Mouse (Mus musculus) forebrain, embryonic 15.5 days (tissue): ENCODE results near the gene Frmd4b. TPM values are rescaled to one million over a fixed set of nuclear protein-coding genes. Genes with fewer than 3 reads are reported as not detected.

Experiments used
- ATAC-seq: fragments of 200-750 bp; cut with Nextera tagmentation; replicated peaks from 2 replicates; pipeline ENCODE4 v1.8.0; 2017; ENCODE audit warnings: mild to moderate bottlenecking, moderate TSS enrichment, moderate library complexity
- H3K27ac ChIP-seq: fragments of 300-500 bp; sonication (generic); replicated peaks from 2 replicates; pipeline ENCODE4 v1.5.1; 2015; ENCODE audit warnings: mild to moderate bottlenecking, inconsistent platforms
- H3K27me3 ChIP-seq: fragments of 300-500 bp; sonication (generic); 2 replicates; pipeline ENCODE4 v1.6.1; 2015; ENCODE audit warnings: inconsistent platforms
- H3K36me3 ChIP-seq: fragments of 300-500 bp; sonication (generic); 2 replicates; pipeline ENCODE4 v1.6.1; 2015; ENCODE audit warnings: mild to moderate bottlenecking, inconsistent platforms
- H3K4me1 ChIP-seq: fragments of 300-500 bp; sonication (generic); 2 replicates; pipeline ENCODE4 v1.6.1; 2015; ENCODE audit warnings: inconsistent platforms
- H3K4me2 ChIP-seq: fragments of 300-500 bp; sonication (generic); replicated peaks from 2 replicates; pipeline ENCODE4 v1.6.1; 2015; ENCODE audit warnings: mild to moderate bottlenecking, inconsistent platforms
- H3K4me3 ChIP-seq: fragments of 300-500 bp; sonication (generic); 2 replicates; pipeline ENCODE4 v1.5.1; 2015; ENCODE audit warnings: mild to moderate bottlenecking, inconsistent platforms
- H3K9ac ChIP-seq: fragments of 300-500 bp; sonication (generic); replicated peaks from 2 replicates; pipeline ENCODE4 v1.6.1; 2015; ENCODE audit warnings: mild to moderate bottlenecking, inconsistent platforms
- H3K9me3 ChIP-seq: fragments of 300-500 bp; sonication (generic); 2 replicates; pipeline ENCODE4 v1.6.1; 2016; ENCODE audit warnings: inconsistent platforms
- WGBS: fragments of 180-500 bp; shearing (Covaris S2); methylation state at CpG from one replicate; pipeline ENCODE4 v1.1.7; 2015; ENCODE audit warnings: mixed read lengths; 5-methylcytosine and 5-hydroxymethylcytosine counted together
- polyA plus RNA-seq: library from polyadenylated mRNA; unstranded; fragments of >200 nt; fragmentation: Nextera tagmentation; extraction: Ambion mirVana; gene quantifications from 2 replicates; pipeline ENCODE4 v1.2.1, GENCODE M21; 2015

The Frmd4b gene
- polyA plus RNA-seq, 1 experiment from 2014 or later = 49.0 TPM

- peaks cover 51% of the 10 kb centered on the region for H3K4me1 ChIP-seq
- H3K27ac ChIP-seq = peak overlapping the region; percentile 39
- H3K9me3 ChIP-seq = no peaks in the 10 kb centered on the region
- no peaks in the 10 kb centered on the region for H3K27me3 ChIP-seq
- H3K4me2 ChIP-seq = peak overlapping the region; percentile 7; the same call in 1 of the 2 replicates
- H3K36me3 ChIP-seq = no peaks in the 10 kb centered on the region
- ATAC-seq = no peak
- no peak overlapping the region for H3K4me3 ChIP-seq
- 4% methylated on average over 3 of the region's 3 CpGs for WGBS
- H3K9ac ChIP-seq = 0 out of 2 replicates have a peak overlapping the region, but pooled peaks have one; percentile 11
Measured at GRCm38 (mm10) chr6:97457954-97458353, 159.4 kb downstream of the Frmd4b start.

GRCm38 (mm10) chr6:97457210-97457609 is 160.1 kb downstream of the Frmd4b start:
- Histone ChIP-seq H3K9ac (no peak overlapping the region), H3K27ac (peak overlapping the region; percentile 39), H3K27me3 (no peaks in the 10 kb centered on the region), H3K4me2 (no peak overlapping the region), H3K36me3 (no peaks in the 10 kb centered on the region), H3K4me3 (no peak overlapping the region), H3K4me1 (peaks cover 44% of the 10 kb centered on the region), H3K9me3 (no peaks in the 10 kb centered on the region)
- 57% methylated on average over 2 of the region's 2 CpGs for WGBS
- no peak for ATAC-seq

GRCm38 (mm10) chr6:97452223-97452622 is 165.1 kb downstream of the Frmd4b start:
- no peak for ATAC-seq
- no peak overlapping the region for H3K4me2 ChIP-seq
- 94% methylated on average over 5 of the region's 5 CpGs for WGBS

GRCm38 (mm10) chr6:97449806-97450205 is 167.5 kb downstream of the Frmd4b start:
- Histone ChIP-seq H3K27me3 (no peaks in the 10 kb centered on the region), H3K36me3 (no peaks in the 10 kb centered on the region), H3K27ac (no peak overlapping the region), H3K4me3 (no peak overlapping the region), H3K9ac (no peak overlapping the region), H3K4me1 (no peaks in the 10 kb centered on the region), H3K4me2 (no peak overlapping the region), H3K9me3 (no peaks in the 10 kb centered on the region)
- WGBS = 86% methylated on average over 2 of the region's 2 CpGs
- no peak for ATAC-seq

More at GRCm38 (mm10) chr6:97452223-97452622, 165.1 kb downstream of the Frmd4b start:
- H3K27me3 ChIP-seq = no peaks in the 10 kb centered on the region
- H3K4me3 ChIP-seq = no peak overlapping the region
- no peaks in the 10 kb centered on the region for H3K9me3 ChIP-seq
- H3K36me3 ChIP-seq = no peaks in the 10 kb centered on the region
- no peak overlapping the region for H3K27ac ChIP-seq
- no peak overlapping the region for H3K9ac ChIP-seq
- peaks cover 3% of the 10 kb centered on the region for H3K4me1 ChIP-seq

- Histone ChIP-seq H3K9me3 (no peaks in the 10 kb centered on the region), H3K4me2 (no peak overlapping the region), H3K4me3 (no peak overlapping the region), H3K27me3 (no peaks in the 10 kb centered on the region), H3K9ac (no peak overlapping the region), H3K36me3 (no peaks in the 10 kb centered on the region), H3K4me1 (peaks cover 2% of the 10 kb centered on the region; the same call in 1 of the 2 replicates), H3K27ac (no peak overlapping the region)
- 63% methylated on average over 4 of the region's 4 CpGs for WGBS
- no peak for ATAC-seq
Measured at GRCm38 (mm10) chr6:97447020-97447419, 170.3 kb downstream of the Frmd4b start.

- Histone ChIP-seq H3K9ac (no peak overlapping the region), H3K27ac (no peak overlapping the region), H3K4me3 (no peak overlapping the region), H3K4me1 (peaks cover 6% of the 10 kb centered on the region; the same call in 1 of the 2 replicates), H3K27me3 (no peaks in the 10 kb centered on the region), H3K4me2 (no peak overlapping the region), H3K9me3 (no peaks in the 10 kb centered on the region), H3K36me3 (no peaks in the 10 kb centered on the region)
- 86% methylated on average over 5 of the region's 5 CpGs for WGBS
- ATAC-seq = no peak
Measured at GRCm38 (mm10) chr6:97444145-97444544, 173.2 kb downstream of the Frmd4b start.

- ATAC-seq = no peak
- Histone ChIP-seq H3K9ac (no peak overlapping the region), H3K27ac (no peak overlapping the region), H3K4me2 (no peak overlapping the region), H3K27me3 (no peaks in the 10 kb centered on the region), H3K36me3 (no peaks in the 10 kb centered on the region), H3K4me1 (peaks cover 10% of the 10 kb centered on the region; the same call in 1 of the 2 replicates), H3K9me3 (no peaks in the 10 kb centered on the region), H3K4me3 (no peak overlapping the region)
- WGBS = 59% methylated on average over 4 of the region's 4 CpGs
Measured at GRCm38 (mm10) chr6:97443522-97443921, 173.8 kb downstream of the Frmd4b start.

- no peak overlapping the region for H3K4me3 ChIP-seq
- WGBS = 81% methylated on average over 7 of the region's 7 CpGs
- no peaks in the 10 kb centered on the region for H3K27me3 ChIP-seq
- H3K9me3 ChIP-seq = no peaks in the 10 kb centered on the region
- H3K27ac ChIP-seq = no peak overlapping the region
- H3K36me3 ChIP-seq = no peaks in the 10 kb centered on the region
- no peak for ATAC-seq
- peaks cover 10% of the 10 kb centered on the region; the same call in 1 of the 2 replicates for H3K4me1 ChIP-seq
- H3K4me2 ChIP-seq = no peak overlapping the region
- H3K9ac ChIP-seq = no peak overlapping the region
Measured at GRCm38 (mm10) chr6:97441357-97441756, 176.0 kb downstream of the Frmd4b start.

- peaks cover 9% of the 10 kb centered on the region; the same call in 1 of the 2 replicates for H3K4me1 ChIP-seq
- no peaks in the 10 kb centered on the region for H3K27me3 ChIP-seq
- H3K4me2 ChIP-seq = no peak overlapping the region
- no peak overlapping the region for H3K4me3 ChIP-seq
- no peak overlapping the region for H3K27ac ChIP-seq
- H3K36me3 ChIP-seq = no peaks in the 10 kb centered on the region
- H3K9me3 ChIP-seq = no peaks in the 10 kb centered on the region
- no peak overlapping the region for H3K9ac ChIP-seq
- no peak for ATAC-seq
- WGBS = 46% methylated on average over 16 of the region's 16 CpGs
Measured at GRCm38 (mm10) chr6:97438918-97439645, 178.3 kb downstream of the Frmd4b start.

GRCm38 (mm10) chr6:97434753-97435152 is 182.6 kb downstream of the Frmd4b start:
- Histone ChIP-seq H3K9ac (no peak overlapping the region), H3K4me2 (no peak overlapping the region), H3K4me1 (peaks cover 8% of the 10 kb centered on the region; the same call in 1 of the 2 replicates), H3K4me3 (no peak overlapping the region), H3K9me3 (no peaks in the 10 kb centered on the region), H3K36me3 (no peaks in the 10 kb centered on the region), H3K27ac (no peak overlapping the region), H3K27me3 (no peaks in the 10 kb centered on the region)
- WGBS = 71% methylated on average over 4 of the region's 4 CpGs
- ATAC-seq = no peak

- no peak for ATAC-seq
- H3K4me2 ChIP-seq = no peak overlapping the region
- no peaks in the 10 kb centered on the region for H3K36me3 ChIP-seq
- H3K27me3 ChIP-seq = no peaks in the 10 kb centered on the region
- no peaks in the 10 kb centered on the region for H3K9me3 ChIP-seq
- 89% methylated on average over 10 of the region's 10 CpGs for WGBS
- H3K4me3 ChIP-seq = no peak overlapping the region
- no peak overlapping the region for H3K27ac ChIP-seq
- no peaks in the 10 kb centered on the region for H3K4me1 ChIP-seq
- H3K9ac ChIP-seq = no peak overlapping the region
Measured at GRCm38 (mm10) chr6:97431309-97432004, 185.9 kb downstream of the Frmd4b start.

- H3K27me3 ChIP-seq = no peaks in the 10 kb centered on the region
- no peaks in the 10 kb centered on the region for H3K4me1 ChIP-seq
- no peak overlapping the region for H3K4me2 ChIP-seq
- no peak overlapping the region for H3K27ac ChIP-seq
- no peak overlapping the region for H3K9ac ChIP-seq
- H3K36me3 ChIP-seq = no peaks in the 10 kb centered on the region
- no peak for ATAC-seq
- H3K9me3 ChIP-seq = no peaks in the 10 kb centered on the region
- no peak overlapping the region for H3K4me3 ChIP-seq
- 79% methylated on average over 6 of the region's 6 CpGs for WGBS
Measured at GRCm38 (mm10) chr6:97430519-97430918, 186.8 kb downstream of the Frmd4b start.
